ENCODE assay signal across 9 mouse cellular contexts in genomic region chr17:46854640-46855110, GRCm38 (mm10). TPM values are rescaled to one million over a fixed set of nuclear protein-coding genes. Genes with fewer than 3 reads are reported as not detected.
DNase-seq lines count a peak whose midpoint lies in the region; ATAC-seq and TF ChIP-seq lines count a peak whose summit lies in the region.
"Had no signal": no experiment of that assay in that cellular context is flagged by ENCODE, and none has a peak within 500 bp of the region (broad histone marks: within the 10 kb centered on the region; RNA-seq: fewer than 3 reads in every experiment).

No protein-coding gene starts in this region.

- no peak overlapping the region for H3K4me3 ChIP-seq in lung, embryonic 16.5 days (ENCODE audit: low read length)
- peak overlapping the region; percentile 92; the same call in 1 of the 2 replicates for H3K4me3 ChIP-seq in embryonic facial prominence, embryonic 13.5 days
- peak overlapping the region; percentile 95; the same call in 1 of the 2 replicates for H3K4me3 ChIP-seq in hindbrain, embryonic 15.5 days
- H3K4me3 ChIP-seq in liver, postnatal 0 days (ENCODE audit: low read depth, low read length), result no peak overlapping the region

- 52% methylated on average over 8 of the region's 8 CpGs for WGBS in lung, embryonic 16.5 days
- 82% methylated on average over 8 of the region's 8 CpGs for WGBS in embryonic facial prominence, embryonic 13.5 days
- WGBS in hindbrain, embryonic 15.5 days, result 79% methylated on average over 8 of the region's 8 CpGs
- 52% methylated on average over 8 of the region's 8 CpGs for WGBS in liver, postnatal 0 days (ENCODE audit: insufficient replicate concordance)

- no peak for TF ChIP-seq CTCF in liver, postnatal 0 days (IDR thresholded peaks at IDR 0.05; ENCODE audit: low read depth)

- no peaks in the 10 kb centered on the region for H3K36me3 ChIP-seq in lung, embryonic 16.5 days (ENCODE audit: control insufficient read depth, insufficient read depth, low read length)
- H3K36me3 ChIP-seq in embryonic facial prominence, embryonic 13.5 days, result no peaks in the 10 kb centered on the region
- no peaks in the 10 kb centered on the region for H3K36me3 ChIP-seq in hindbrain, embryonic 15.5 days
- no peaks in the 10 kb centered on the region for H3K36me3 ChIP-seq in liver, postnatal 0 days (replicated peaks; ENCODE audit: insufficient read depth, low read length)

- H3K4me2 ChIP-seq in lung, embryonic 16.5 days (ENCODE audit: low read depth, low read length), result peak overlapping the region; percentile 82
- H3K4me2 ChIP-seq in embryonic facial prominence, embryonic 13.5 days, result peak overlapping the region; percentile 67
- H3K4me2 ChIP-seq in hindbrain, embryonic 15.5 days, result peak overlapping the region; percentile 74
- no peak overlapping the region for H3K4me2 ChIP-seq in liver, postnatal 0 days (ENCODE audit: low read depth, low read length)

- ATAC-seq in lung, embryonic 16.5 days (ENCODE audit: low read depth), result no peak
- ATAC-seq in embryonic facial prominence, embryonic 13.5 days (ENCODE audit: insufficient number of reproducible peaks, insufficient read depth, low FRiP score, low TSS enrichment, low read depth), result no peak
- no peak for ATAC-seq in hindbrain, embryonic 15.5 days (ENCODE audit: low FRiP score, low read depth)
- ATAC-seq in liver, postnatal 0 days, result no peak

- no peak for DNase-seq in lung, postnatal 4 days
- DNase-seq in liver, postnatal 0 days, result no peak
- DNase-seq in left cerebral cortex, adult 8-10 months (ENCODE audit: low spot score in 2 of 2), result no peak
- no peak for DNase-seq in lung, postnatal 25 days (ENCODE audit: low spot score)
- no peak for DNase-seq in thymus, postnatal 10 days (ENCODE audit: low spot score in 2 of 2)

- no peaks in the 10 kb centered on the region for H3K27me3 ChIP-seq in lung, embryonic 16.5 days (ENCODE audit: control insufficient read depth, insufficient read depth, low read depth, low read length)
- no peaks in the 10 kb centered on the region for H3K27me3 ChIP-seq in embryonic facial prominence, embryonic 13.5 days
- no peaks in the 10 kb centered on the region for H3K27me3 ChIP-seq in hindbrain, embryonic 15.5 days
- no peaks in the 10 kb centered on the region for H3K27me3 ChIP-seq in liver, postnatal 0 days (ENCODE audit: insufficient read depth, low read length)

- TF ChIP-seq EP300 in liver, postnatal 0 days (IDR thresholded peaks at IDR 0.05; ENCODE audit: low read depth), result no peak

- peak overlapping the region; percentile 42 for H3K9ac ChIP-seq in lung, embryonic 16.5 days (ENCODE audit: low read length)
- 0 out of 2 replicates have a peak overlapping the region, but pooled peaks have one; percentile 32 for H3K9ac ChIP-seq in embryonic facial prominence, embryonic 13.5 days
- H3K9ac ChIP-seq in hindbrain, embryonic 15.5 days, result peak overlapping the region; percentile 1; the same call in 1 of the 2 replicates
- no peak overlapping the region; the same call in 1 of the 2 replicates for H3K9ac ChIP-seq in liver, postnatal 0 days (replicated peaks)

- H3K27ac ChIP-seq in lung, embryonic 16.5 days (ENCODE audit: low read length), result peak overlapping the region; percentile 63
- peak overlapping the region; percentile 100 for H3K27ac ChIP-seq in embryonic facial prominence, embryonic 13.5 days
- H3K27ac ChIP-seq in hindbrain, embryonic 15.5 days (replicated peaks), result peak overlapping the region; percentile 64
- H3K27ac ChIP-seq in liver, postnatal 0 days (ENCODE audit: low read depth), result 0 out of 2 replicates have a peak overlapping the region, but pooled peaks have one; percentile 17

- no peaks in the 10 kb centered on the region for H3K9me3 ChIP-seq in lung, embryonic 16.5 days (ENCODE audit: control insufficient read depth, low read length)
- H3K9me3 ChIP-seq in embryonic facial prominence, embryonic 13.5 days, result no peaks in the 10 kb centered on the region
- H3K9me3 ChIP-seq in hindbrain, embryonic 15.5 days, result no peaks in the 10 kb centered on the region
- H3K9me3 ChIP-seq in liver, postnatal 0 days (ENCODE audit: low read length), result no peaks in the 10 kb centered on the region

- H3K4me1 ChIP-seq in lung, embryonic 16.5 days (replicated peaks; ENCODE audit: control insufficient read depth, insufficient read depth, low read length), result peaks cover 33% of the 10 kb centered on the region
- H3K4me1 ChIP-seq in embryonic facial prominence, embryonic 13.5 days, result peaks cover 19% of the 10 kb centered on the region
- peaks cover 41% of the 10 kb centered on the region for H3K4me1 ChIP-seq in hindbrain, embryonic 15.5 days (replicated peaks)
- H3K4me1 ChIP-seq in liver, postnatal 0 days (ENCODE audit: insufficient read depth), result peaks cover 29% of the 10 kb centered on the region

RNA-seq across cellular contexts. Expression of gene Bicral, which starts 3.6 kb away (rescaled TPM):
- 3.3 and 4.4 TPM in 2 replicates for polyA plus RNA-seq in lung, embryonic 16.5 days (2015; fragmentation: Nextera tagmentation; extraction: Ambion mirVana)
- 4.4 and 5.0 TPM in 2 replicates for polyA plus RNA-seq in embryonic facial prominence, embryonic 13.5 days (2015; fragmentation: Nextera tagmentation; extraction: Ambion mirVana)
- polyA plus RNA-seq in hindbrain, embryonic 15.5 days (2015; fragmentation: Nextera tagmentation; extraction: Ambion mirVana), result 7.7 and 10.3 TPM in 2 replicates
- 1.8 and 1.9 TPM in 2 replicates for polyA plus RNA-seq in liver, postnatal 0 days (2015; fragmentation: Nextera tagmentation; extraction: Ambion mirVana)
- total RNA-seq in left cerebral cortex, adult 8-10 months (2022), result 10 to 100 TPM; 54.4 to 63.1 (median 59.4) TPM

RNA-seq across cellular contexts. Expression of gene Tbcc, which starts 35.8 kb away (rescaled TPM):
- polyA plus RNA-seq in lung, embryonic 16.5 days (2015; fragmentation: Nextera tagmentation; extraction: Ambion mirVana), result 38.6 and 40.8 TPM in 2 replicates
- polyA plus RNA-seq in embryonic facial prominence, embryonic 13.5 days (2015; fragmentation: Nextera tagmentation; extraction: Ambion mirVana), result 58.5 and 63.3 TPM in 2 replicates
- 57.5 and 60.8 TPM in 2 replicates for polyA plus RNA-seq in hindbrain, embryonic 15.5 days (2015; fragmentation: Nextera tagmentation; extraction: Ambion mirVana)
- polyA plus RNA-seq in liver, postnatal 0 days (2015; fragmentation: Nextera tagmentation; extraction: Ambion mirVana), result 24.1 and 30.1 TPM in 2 replicates
- total RNA-seq in left cerebral cortex, adult 8-10 months (2022), result 10 to 100 TPM; 26.1 to 38.4 (median 32.5) TPM

RNA-seq across cellular contexts. Expression of gene Prph2, which starts 55.6 kb away (rescaled TPM):
- not detected in 2 replicates for polyA plus RNA-seq in lung, embryonic 16.5 days (2015; fragmentation: Nextera tagmentation; extraction: Ambion mirVana)
- not detected in 2 replicates for polyA plus RNA-seq in embryonic facial prominence, embryonic 13.5 days (2015; fragmentation: Nextera tagmentation; extraction: Ambion mirVana)
- polyA plus RNA-seq in hindbrain, embryonic 15.5 days (2015; fragmentation: Nextera tagmentation; extraction: Ambion mirVana), result 0.05 TPM in 1 of 2 replicates, not detected in the other
- polyA plus RNA-seq in liver, postnatal 0 days (2015; fragmentation: Nextera tagmentation; extraction: Ambion mirVana), result not detected in 2 replicates
- under 1 TPM in 1 of 4 experiments, not detected in 3; 0.13 TPM for total RNA-seq in left cerebral cortex, adult 8-10 months (2022)
- total RNA-seq: neutrophil, adult 5-6 weeks had no signal

Comparison
In these comparisons a context has a peak if more than half of its experiments do, and no peak if none do; other contexts are left out.
1. H3K27ac ChIP-seq: peak in every context shown above with its lines; median percentile 100 in embryonic facial prominence, embryonic 13.5 days; 64 in hindbrain, embryonic 15.5 days; 63 in lung, embryonic 16.5 days; 17 in liver, postnatal 0 days.
2. H3K4me3 ChIP-seq: peak in embryonic facial prominence, embryonic 13.5 days (single experiment) and hindbrain, embryonic 15.5 days (single experiment); none in lung, embryonic 16.5 days (single experiment) and liver, postnatal 0 days (single experiment).